Mouse (Mus musculus): ENCODE results near the gene Akr1b7. TPM values are rescaled to one million over a fixed set of nuclear protein-coding genes. Genes with fewer than 3 reads are reported as not detected.
"Not testable (repeated sequence)": the region's sequence is repeated elsewhere in the genome, so short reads cannot be mapped to it uniquely, and the experiment has no call there.

The Akr1b7 gene
- polyA plus RNA-seq, 1 experiment from 2014 or later: not detected

DNA sequence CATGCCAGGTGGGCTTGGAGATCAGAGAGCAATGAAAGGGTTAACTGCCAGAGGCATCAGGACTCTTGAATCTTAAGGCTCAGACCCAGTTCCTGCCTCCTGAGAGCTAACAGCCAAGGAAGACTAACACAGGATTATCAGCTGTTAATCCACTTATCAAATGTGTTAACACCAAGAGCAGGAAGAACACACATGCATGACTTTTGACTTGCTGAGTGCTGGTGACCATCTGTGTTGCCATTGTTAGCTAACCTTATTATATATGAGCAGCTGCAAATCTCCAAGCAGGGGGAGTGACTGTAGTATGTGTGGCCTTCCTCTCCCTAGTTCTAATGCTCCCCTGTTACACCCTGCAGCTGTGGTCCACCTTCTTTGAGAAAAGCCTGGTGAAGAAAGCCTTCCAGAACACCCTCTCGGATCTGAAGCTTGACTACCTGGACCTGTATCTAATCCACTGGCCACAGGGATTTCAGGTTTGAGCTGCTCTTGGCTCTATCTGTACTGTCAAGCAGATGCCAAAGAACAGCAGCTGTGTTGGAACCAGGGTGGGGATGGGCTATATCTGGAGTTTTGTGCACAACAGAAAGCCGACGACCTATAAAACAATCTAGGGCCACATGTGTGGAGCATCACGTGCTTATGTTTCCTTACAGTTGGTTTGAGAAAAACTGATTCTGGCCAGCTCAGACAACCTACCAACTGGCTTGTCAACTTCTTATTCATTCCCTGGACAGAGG lies 23.5 kb upstream of the Akr1b7 start:
- H3K36me3 ChIP-seq: peaks cover 61% of the 10 kb centered on the region
- no peak overlapping the region for H3K27ac ChIP-seq (replicated peaks)
- H3K4me1 ChIP-seq: peaks cover 16% of the 10 kb centered on the region
- 74% methylated on average over 4 of the region's 4 CpGs for WGBS
- no peak overlapping the region for H3K4me2 ChIP-seq
- H3K9me3 ChIP-seq: no peaks in the 10 kb centered on the region
- H3K27me3 ChIP-seq (replicated peaks): no peaks in the 10 kb centered on the region
- H3K9ac ChIP-seq: no peak overlapping the region
- no peak overlapping the region for H3K4me3 ChIP-seq
- no peak for ATAC-seq (ENCODE audit: extremely low read depth, insufficient number of reproducible peaks, low FRiP score, low TSS enrichment)

DNA sequence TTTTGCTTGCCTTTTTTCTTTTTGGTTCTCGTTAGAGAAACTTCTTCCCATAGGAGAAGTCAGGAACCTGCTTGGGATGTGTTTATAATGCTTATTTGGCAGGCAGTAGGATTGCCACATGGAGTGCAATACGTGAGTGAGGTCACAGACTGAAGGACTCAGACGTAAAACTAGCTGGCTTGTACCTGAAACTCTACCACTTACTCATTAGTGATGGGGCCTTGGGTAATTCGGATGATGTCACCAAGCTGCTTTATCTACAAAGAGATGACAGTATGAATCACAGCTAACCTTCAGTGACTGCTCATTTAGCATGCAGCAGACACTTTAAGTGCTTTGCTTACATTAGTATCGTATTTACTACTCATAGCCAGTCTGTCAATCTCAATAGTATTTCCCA lies 16.2 kb upstream of the Akr1b7 start:
- Histone ChIP-seq H3K9ac (no peak overlapping the region), H3K27ac (replicated peaks) (no peak overlapping the region), H3K36me3 (peaks cover 74% of the 10 kb centered on the region), H3K4me3 (no peak overlapping the region), H3K9me3 (no peaks in the 10 kb centered on the region), H3K4me2 (no peak overlapping the region), H3K4me1 (no peaks in the 10 kb centered on the region), H3K27me3 (replicated peaks) (no peaks in the 10 kb centered on the region)
- 70% methylated on average over 5 of the region's 5 CpGs for WGBS
- ATAC-seq (ENCODE audit: extremely low read depth, insufficient number of reproducible peaks, low FRiP score, low TSS enrichment): no peak

DNA sequence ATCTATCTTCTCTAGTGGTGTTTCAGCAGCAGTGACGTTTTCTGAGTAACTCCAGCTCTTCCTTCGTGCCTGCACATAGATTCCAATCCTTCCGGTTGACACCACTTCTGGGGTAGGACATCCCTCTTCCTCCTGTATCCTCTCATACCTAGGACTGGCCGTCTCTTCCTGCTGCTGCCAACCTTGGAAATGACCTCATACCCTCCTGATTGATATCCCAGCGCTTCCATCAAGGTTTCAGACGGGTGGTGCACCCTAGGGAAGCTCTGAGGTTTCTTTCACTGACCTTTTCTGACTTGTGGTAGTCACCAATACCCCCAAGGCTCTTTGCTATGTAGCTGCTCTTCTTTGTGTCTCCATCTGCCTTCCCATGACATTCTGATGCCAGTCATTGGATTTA lies 13.7 kb upstream of the Akr1b7 start:
- Histone ChIP-seq H3K4me2 (no peak overlapping the region), H3K27me3 (replicated peaks) (no peaks in the 10 kb centered on the region), H3K36me3 (peaks cover 50% of the 10 kb centered on the region), H3K27ac (replicated peaks) (no peak overlapping the region), H3K9ac (no peak overlapping the region), H3K9me3 (no peaks in the 10 kb centered on the region), H3K4me1 (no peaks in the 10 kb centered on the region), H3K4me3 (no peak overlapping the region)
- ATAC-seq (ENCODE audit: extremely low read depth, insufficient number of reproducible peaks, low FRiP score, low TSS enrichment): no peak
- 75% methylated on average over 6 of the region's 6 CpGs for WGBS

DNA sequence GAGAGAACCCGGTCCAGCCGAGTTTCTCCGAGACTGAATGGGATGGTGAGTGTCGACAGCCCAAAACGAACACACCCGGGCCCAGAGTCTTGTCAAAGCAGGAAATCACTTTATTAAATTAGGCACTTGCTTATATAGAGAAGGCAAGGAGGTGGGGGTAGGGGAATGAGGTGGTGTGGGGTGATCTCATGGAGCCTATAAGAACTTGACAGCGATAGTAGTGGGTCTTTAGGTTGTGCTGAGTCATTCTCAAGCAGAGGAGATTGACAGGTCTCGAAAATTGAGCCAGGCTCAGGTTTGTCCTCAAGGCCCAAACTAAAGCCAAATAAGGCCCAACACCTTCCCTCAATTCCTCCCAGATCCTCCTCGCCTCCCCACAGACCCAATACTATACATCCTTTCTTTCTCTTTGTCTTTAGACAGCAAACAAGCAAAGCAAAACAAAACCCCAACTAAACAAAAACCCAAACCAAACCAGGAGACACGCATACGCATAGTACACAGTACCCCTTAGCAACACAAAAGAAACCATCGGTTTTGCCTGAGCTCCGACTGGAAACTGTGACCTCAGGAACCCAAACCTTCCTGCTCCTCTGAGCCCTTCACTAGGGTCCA lies 12.4 kb upstream of the Akr1b7 start:
- 80% methylated on average over 13 of the region's 13 CpGs for WGBS
- ATAC-seq (ENCODE audit: extremely low read depth, insufficient number of reproducible peaks, low FRiP score, low TSS enrichment): no peak

DNA sequence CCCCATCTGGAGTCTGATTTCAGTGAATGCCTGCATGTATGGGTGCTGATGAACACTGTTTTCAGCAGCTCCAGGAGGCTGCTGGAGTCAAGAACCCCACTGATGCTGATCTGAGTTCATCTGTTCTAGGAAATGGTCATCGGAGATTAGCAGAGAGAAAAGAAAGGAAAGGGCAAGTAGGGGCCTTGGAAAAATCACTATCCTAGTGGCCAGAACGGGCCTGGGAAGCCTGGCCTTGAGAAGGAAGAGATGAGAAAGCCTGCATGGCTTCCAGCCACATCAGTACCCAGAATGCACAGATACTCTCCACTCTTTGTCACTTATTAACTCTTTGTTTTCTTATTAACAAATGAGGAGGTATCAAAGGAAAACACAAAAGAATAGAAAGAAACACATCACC lies 11.4 kb upstream of the Akr1b7 start:
- no peaks in the 10 kb centered on the region for H3K9me3 ChIP-seq
- H3K9ac ChIP-seq: no peak overlapping the region
- H3K27me3 ChIP-seq (replicated peaks): no peaks in the 10 kb centered on the region
- H3K4me3 ChIP-seq: no peak overlapping the region
- peaks cover 31% of the 10 kb centered on the region for H3K36me3 ChIP-seq
- ATAC-seq (ENCODE audit: extremely low read depth, insufficient number of reproducible peaks, low FRiP score, low TSS enrichment): no peak
- 64% methylated on average over 2 of the region's 2 CpGs for WGBS
- H3K4me1 ChIP-seq: no peaks in the 10 kb centered on the region
- no peak overlapping the region for H3K4me2 ChIP-seq
- no peak overlapping the region for H3K27ac ChIP-seq (replicated peaks)

More for the DNA sequence above, 12.4 kb upstream of the Akr1b7 start:
- H3K4me3 ChIP-seq: no peak overlapping the region
- H3K36me3 ChIP-seq: peaks cover 37% of the 10 kb centered on the region
- no peak overlapping the region for H3K9ac ChIP-seq
- no peak overlapping the region for H3K27ac ChIP-seq (replicated peaks)
- no peaks in the 10 kb centered on the region for H3K27me3 ChIP-seq (replicated peaks)
- no peaks in the 10 kb centered on the region for H3K9me3 ChIP-seq
- no peak overlapping the region for H3K4me2 ChIP-seq
- H3K4me1 ChIP-seq: no peaks in the 10 kb centered on the region

DNA sequence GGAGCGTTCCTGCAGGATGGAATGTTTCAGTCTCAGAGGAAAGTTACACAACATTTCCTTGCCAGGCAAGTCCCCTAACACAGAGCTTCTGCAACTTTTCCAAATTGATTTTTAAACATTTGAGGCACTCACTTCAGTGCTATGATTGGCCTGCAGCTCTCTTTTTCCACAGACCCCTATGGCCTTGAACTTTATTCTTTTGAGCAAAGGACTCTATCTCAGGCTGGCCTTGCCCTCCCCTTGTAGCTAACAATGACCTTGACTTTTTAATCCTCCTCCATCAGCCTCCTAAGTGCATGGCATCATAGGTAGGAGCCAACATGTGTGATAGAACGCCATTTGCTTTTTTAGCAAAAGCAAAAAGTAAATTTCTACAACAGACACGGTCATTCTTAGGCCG lies 5.4 kb upstream of the Akr1b7 start:
- no peak overlapping the region for H3K9ac ChIP-seq
- no peak overlapping the region for H3K4me3 ChIP-seq
- no peaks in the 10 kb centered on the region for H3K9me3 ChIP-seq
- no peak overlapping the region for H3K27ac ChIP-seq (replicated peaks)
- 91% methylated on average over 4 of the region's 4 CpGs for WGBS
- no peaks in the 10 kb centered on the region for H3K27me3 ChIP-seq (replicated peaks)
- H3K36me3 ChIP-seq: no peaks in the 10 kb centered on the region
- H3K4me2 ChIP-seq: no peak overlapping the region
- no peaks in the 10 kb centered on the region for H3K4me1 ChIP-seq
- ATAC-seq (ENCODE audit: extremely low read depth, insufficient number of reproducible peaks, low FRiP score, low TSS enrichment): no peak

DNA sequence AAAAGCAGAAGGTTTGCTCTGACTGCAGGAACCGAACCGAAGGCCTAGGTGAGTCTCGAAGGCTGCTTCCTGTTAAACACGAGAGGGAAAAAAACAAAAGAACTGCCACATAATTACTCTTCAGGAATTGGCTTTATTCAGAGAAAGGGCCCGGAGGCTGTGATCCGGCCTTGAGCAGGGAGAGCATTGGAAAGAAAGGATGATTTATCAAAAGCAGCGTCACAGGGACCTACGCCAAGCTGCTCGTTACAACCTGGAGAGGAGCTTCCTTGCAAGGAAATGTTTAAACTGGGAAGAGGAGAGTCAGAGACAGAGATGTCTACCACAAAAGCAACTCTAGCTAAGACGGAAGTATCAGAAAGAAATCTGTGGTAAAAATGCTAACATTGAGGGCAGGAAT lies 4.7 kb upstream of the Akr1b7 start:
- H3K9ac ChIP-seq: no peak overlapping the region
- H3K4me3 ChIP-seq: no peak overlapping the region
- ATAC-seq (ENCODE audit: extremely low read depth, insufficient number of reproducible peaks, low FRiP score, low TSS enrichment): no peak
- H3K36me3 ChIP-seq: no peaks in the 10 kb centered on the region
- no peaks in the 10 kb centered on the region for H3K9me3 ChIP-seq
- H3K4me2 ChIP-seq: no peak overlapping the region
- H3K4me1 ChIP-seq: peaks cover 3% of the 10 kb centered on the region; the same call in 1 of the 2 replicates
- no peaks in the 10 kb centered on the region for H3K27me3 ChIP-seq (replicated peaks)
- 80% methylated on average over 10 of the region's 10 CpGs for WGBS
- H3K27ac ChIP-seq (replicated peaks): no peak overlapping the region

DNA sequence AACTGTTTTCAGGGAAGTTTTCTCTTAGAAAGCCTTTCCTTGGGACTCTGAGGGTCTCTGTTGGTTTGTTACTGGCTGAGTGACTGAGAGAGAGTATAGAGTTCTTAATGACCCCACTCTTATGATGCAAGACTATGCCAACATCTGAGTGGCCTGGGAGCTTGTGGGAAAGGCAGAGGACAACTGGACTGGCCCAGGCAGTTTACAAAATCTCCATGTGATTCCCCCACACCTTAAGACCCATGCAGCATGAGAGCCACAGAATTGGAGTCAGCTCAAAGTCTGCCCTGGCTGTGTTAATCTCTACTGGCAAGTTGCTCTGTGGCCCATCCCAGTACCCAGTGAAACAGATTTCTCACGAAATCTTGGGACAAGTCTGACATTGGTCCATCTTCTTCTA lies 554 bp downstream of the Akr1b7 start:
- H3K4me1 ChIP-seq: peaks cover 4% of the 10 kb centered on the region; the same call in 1 of the 2 replicates
- H3K4me2 ChIP-seq: no peak overlapping the region
- no peak overlapping the region for H3K9ac ChIP-seq
- H3K36me3 ChIP-seq: no peaks in the 10 kb centered on the region
- no peak overlapping the region for H3K4me3 ChIP-seq
- no peaks in the 10 kb centered on the region for H3K27me3 ChIP-seq (replicated peaks)
- no peaks in the 10 kb centered on the region for H3K9me3 ChIP-seq
- H3K27ac ChIP-seq (replicated peaks): no peak overlapping the region
- WGBS: 48% methylated on average over 1 of the region's 1 CpGs
- ATAC-seq (ENCODE audit: extremely low read depth, insufficient number of reproducible peaks, low FRiP score, low TSS enrichment): no peak

DNA sequence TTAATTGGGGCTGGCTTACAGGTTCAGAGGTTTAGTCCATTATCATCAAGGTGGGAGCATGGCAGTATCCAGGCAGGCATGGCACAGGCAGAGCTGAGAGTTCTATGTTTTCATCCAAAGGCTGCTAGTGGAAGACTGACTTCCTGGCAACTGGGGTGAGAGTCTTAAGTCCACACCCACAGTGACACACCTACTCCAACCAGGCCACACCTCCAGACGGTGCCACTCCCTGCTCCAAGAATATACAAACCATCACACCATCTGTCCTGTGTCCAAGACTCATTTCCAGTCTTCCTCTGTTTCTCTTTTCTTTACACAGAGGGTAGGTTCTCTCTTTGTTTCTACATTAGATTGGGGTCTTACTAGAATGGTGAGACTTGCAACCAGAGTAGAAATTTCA lies 1.3 kb downstream of the Akr1b7 start:
- H3K36me3 ChIP-seq; H3K4me1 ChIP-seq; H3K4me2 ChIP-seq; H3K9ac ChIP-seq; H3K4me3 ChIP-seq; H3K27me3 ChIP-seq (replicated peaks); H3K9me3 ChIP-seq; H3K27ac ChIP-seq (replicated peaks); ATAC-seq (ENCODE audit: extremely low read depth, insufficient number of reproducible peaks, low FRiP score, low TSS enrichment): not testable (repeated sequence)
- 52% methylated on average over 1 of the region's 1 CpGs for WGBS

DNA sequence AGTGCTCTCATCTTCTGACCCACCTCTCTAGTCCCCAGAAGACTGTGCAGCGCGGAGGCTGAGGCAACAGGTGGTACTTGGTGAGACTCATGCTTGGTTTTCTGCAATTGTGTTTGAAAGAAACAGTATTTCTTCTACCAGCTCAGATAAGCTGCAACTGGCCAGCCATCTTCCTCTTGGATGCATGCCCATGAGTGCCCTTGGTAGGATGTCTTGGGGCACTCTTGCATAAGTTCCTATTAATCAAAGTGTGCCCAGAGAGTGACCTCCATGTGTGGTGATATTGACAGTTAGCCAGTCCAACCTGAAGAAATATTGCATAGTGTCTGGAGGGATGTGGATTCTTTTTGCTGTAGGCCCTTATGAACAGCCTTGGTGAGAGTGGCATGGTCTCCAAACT lies 4.4 kb downstream of the Akr1b7 start:
- no peaks in the 10 kb centered on the region for H3K27me3 ChIP-seq (replicated peaks)
- H3K9ac ChIP-seq: no peak overlapping the region
- 90% methylated on average over 2 of the region's 2 CpGs for WGBS
- no peak overlapping the region for H3K27ac ChIP-seq (replicated peaks)
- no peak for ATAC-seq (ENCODE audit: extremely low read depth, insufficient number of reproducible peaks, low FRiP score, low TSS enrichment)
- no peak overlapping the region for H3K4me3 ChIP-seq
- H3K36me3 ChIP-seq: no peaks in the 10 kb centered on the region
- peaks cover 4% of the 10 kb centered on the region; the same call in 1 of the 2 replicates for H3K4me1 ChIP-seq
- H3K4me2 ChIP-seq: no peak overlapping the region
- H3K9me3 ChIP-seq: no peaks in the 10 kb centered on the region

DNA sequence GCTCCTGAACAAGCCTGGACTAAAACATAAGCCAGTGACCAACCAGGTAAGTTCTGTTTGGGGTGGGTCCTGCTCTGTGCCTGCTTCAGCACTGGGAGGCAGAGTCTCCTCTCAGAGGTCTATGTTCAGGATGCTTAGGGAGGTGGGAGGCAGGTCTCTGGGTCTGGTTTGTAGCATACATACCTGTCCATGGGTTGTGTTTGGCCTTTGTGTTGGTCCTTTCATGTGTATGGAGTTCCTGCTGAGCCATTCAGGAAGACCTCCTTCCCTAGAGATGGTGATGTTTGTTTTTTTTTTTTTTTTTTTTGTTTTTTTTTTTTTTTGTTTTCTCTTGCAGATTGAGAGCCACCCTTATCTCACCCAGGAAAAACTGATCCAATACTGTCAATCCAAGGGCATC lies 6.9 kb downstream of the Akr1b7 start:
- Histone ChIP-seq H3K27ac (replicated peaks) (no peak overlapping the region), H3K9ac (no peak overlapping the region), H3K9me3 (no peaks in the 10 kb centered on the region), H3K4me2 (no peak overlapping the region), H3K36me3 (no peaks in the 10 kb centered on the region), H3K4me1 (no peaks in the 10 kb centered on the region), H3K27me3 (replicated peaks) (no peaks in the 10 kb centered on the region), H3K4me3 (no peak overlapping the region)
- ATAC-seq (ENCODE audit: extremely low read depth, insufficient number of reproducible peaks, low FRiP score, low TSS enrichment): no peak

DNA sequence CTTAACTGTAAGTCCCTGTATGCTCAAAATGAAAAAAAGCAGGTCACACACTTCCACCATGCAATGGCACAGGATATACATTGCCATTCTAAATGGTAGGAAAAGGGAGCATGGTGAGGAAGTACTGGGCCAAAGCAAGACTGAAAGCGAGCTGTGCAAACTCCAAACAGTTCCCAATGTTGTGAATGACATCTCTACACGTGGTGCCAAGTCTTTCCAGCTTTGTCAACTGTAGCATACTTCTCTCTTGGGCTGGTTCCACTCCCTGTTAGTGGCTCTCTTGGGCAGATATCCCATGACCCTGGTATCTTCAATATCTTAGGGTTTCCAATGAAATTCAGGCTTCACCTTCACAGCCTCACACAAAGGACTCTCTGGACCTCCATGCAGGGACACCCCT lies 26.9 kb downstream of the Akr1b7 start:
- H3K36me3 ChIP-seq: no peaks in the 10 kb centered on the region
- no peak overlapping the region for H3K4me2 ChIP-seq
- WGBS: 66% methylated on average over 2 of the region's 2 CpGs
- no peaks in the 10 kb centered on the region for H3K9me3 ChIP-seq
- no peak overlapping the region for H3K4me3 ChIP-seq
- no peaks in the 10 kb centered on the region for H3K27me3 ChIP-seq (replicated peaks)
- H3K27ac ChIP-seq (replicated peaks): no peak overlapping the region
- peaks cover 10% of the 10 kb centered on the region for H3K4me1 ChIP-seq
- ATAC-seq (ENCODE audit: extremely low read depth, insufficient number of reproducible peaks, low FRiP score, low TSS enrichment): no peak
- no peak overlapping the region for H3K9ac ChIP-seq
